Mouse (Mus musculus) kidney, postnatal 0 days (tissue): ENCODE measurements at regions not wholly inside any gene's neighbourhood (a gene's known extent, or its start where the extent isn't known, plus 50 kb on each side); places are given as distances from the start of the nearest gene placed in this dataset.

Source experiments
- ATAC-seq: fragments of 200-750 bp; cut with Nextera tagmentation; replicated peaks from 2 replicates; pipeline ENCODE4 v1.8.0; 2017; ENCODE audit warnings: low read depth, moderate number of reproducible peaks, moderate TSS enrichment, moderate library complexity; ENCODE audit not compliant: low FRiP score
- DNase-seq: peaks from one replicate; pipeline ENCODE4 v3.0.0-alpha.2; 2016; ENCODE audit warnings: low spot score
- H3K27ac ChIP-seq: fragments of 300-500 bp; sonication (generic); 2 replicates; pipeline ENCODE4 v1.5.1; 2014; ENCODE audit warnings: mild to moderate bottlenecking
- H3K27me3 ChIP-seq: fragments of 300-500 bp; sonication (generic); 2 replicates; pipeline ENCODE4 v1.6.1; 2014; ENCODE audit warnings: low read length, mixed read lengths; ENCODE audit not compliant: insufficient read depth
- H3K36me3 ChIP-seq: fragments of 300-500 bp; sonication (generic); 2 replicates; pipeline ENCODE4 v1.6.1; 2014; ENCODE audit warnings: low read length, mixed read lengths; ENCODE audit not compliant: insufficient read depth
- H3K4me1 ChIP-seq: fragments of 300-500 bp; sonication (generic); replicated peaks from 2 replicates; pipeline ENCODE4 v1.6.1; 2014; ENCODE audit warnings: antibody characterized with exemption, low read length, mixed read lengths; ENCODE audit not compliant: insufficient read depth
- H3K4me2 ChIP-seq: fragments of 300-500 bp; sonication (generic); 2 replicates; pipeline ENCODE4 v1.6.1; 2014; ENCODE audit warnings: mild to moderate bottlenecking, low read length, moderate library complexity, mixed read lengths
- H3K4me3 ChIP-seq: fragments of 300-500 bp; sonication (generic); replicated peaks from 2 replicates; pipeline ENCODE4 v1.5.1; 2014; ENCODE audit warnings: low read depth, low read length
- H3K9ac ChIP-seq: fragments of 300-500 bp; sonication (generic); 2 replicates; pipeline ENCODE4 v1.6.1; 2014; ENCODE audit warnings: low read depth, low read length
- H3K9me3 ChIP-seq: fragments of 300-500 bp; sonication (generic); replicated peaks from 2 replicates; pipeline ENCODE4 v1.6.1; 2016; ENCODE audit warnings: low read length, inconsistent platforms, mixed read lengths
- CTCF ChIP-seq: IDR thresholded peaks from 2 replicates; pipeline ENCODE4 v1.5.1; 2016; ENCODE audit warnings: antibody characterized with exemption, low read depth, mild to moderate bottlenecking, moderate library complexity
- WGBS: fragments of 180-500 bp; shearing (Covaris S2); extraction: QIAGEN DNeasy Blood & Tissue Kit; methylation state at CpG from one replicate; pipeline ENCODE4 v1.1.7; 2014; 5-methylcytosine and 5-hydroxymethylcytosine counted together

- H3K9ac ChIP-seq = no peak overlapping the region
- no peaks in the 10 kb centered on the region for H3K36me3 ChIP-seq
- H3K4me1 ChIP-seq = no peaks in the 10 kb centered on the region
- WGBS = 44% methylated on average over 9 of the region's 9 CpGs
- H3K4me2 ChIP-seq = no peak overlapping the region
- peaks cover 24% of the 10 kb centered on the region; the same call in 1 of the 2 replicates for H3K27me3 ChIP-seq
- no peaks in the 10 kb centered on the region for H3K9me3 ChIP-seq
- no peak for TF ChIP-seq CTCF
- DNase-seq = no peak
- no peak for ATAC-seq
- H3K27ac ChIP-seq = no peak overlapping the region
- no peak overlapping the region for H3K4me3 ChIP-seq
These were observed 75.3 kb upstream of the Unc5a start for GRCm38 (mm10) chr13:54873882-54874281.

GRCm38 (mm10) chr13:54874291-54875200 is 74.7 kb upstream of the Unc5a start:
- Histone ChIP-seq H3K4me3 (no peak overlapping the region), H3K27me3 (peaks cover 24% of the 10 kb centered on the region; the same call in 1 of the 2 replicates), H3K9ac (no peak overlapping the region), H3K9me3 (no peaks in the 10 kb centered on the region), H3K4me1 (no peaks in the 10 kb centered on the region), H3K27ac (no peak overlapping the region), H3K36me3 (no peaks in the 10 kb centered on the region), H3K4me2 (no peak overlapping the region)
- no peak for DNase-seq
- WGBS = under 1% methylated on average over 38 of the region's 38 CpGs
- no peak for ATAC-seq
- no peak for TF ChIP-seq CTCF

- Histone ChIP-seq H3K27ac (no peak overlapping the region), H3K27me3 (peaks cover 24% of the 10 kb centered on the region; the same call in 1 of the 2 replicates), H3K4me2 (no peak overlapping the region), H3K36me3 (no peaks in the 10 kb centered on the region), H3K9ac (no peak overlapping the region), H3K4me3 (no peak overlapping the region), H3K9me3 (no peaks in the 10 kb centered on the region), H3K4me1 (no peaks in the 10 kb centered on the region)
- DNase-seq (peak; percentile 77), ATAC-seq (no peak)
- 35% methylated on average over 8 of the region's 8 CpGs for WGBS
- no peak for TF ChIP-seq CTCF
These were observed 72.7 kb upstream of the Unc5a start for GRCm38 (mm10) chr13:54876556-54876955.

GRCm38 (mm10) chr13:54877656-54878055 is 71.6 kb upstream of the Unc5a start:
- Histone ChIP-seq H3K4me2 (no peak overlapping the region), H3K27ac (no peak overlapping the region), H3K9ac (no peak overlapping the region), H3K4me3 (no peak overlapping the region), H3K4me1 (no peaks in the 10 kb centered on the region), H3K9me3 (no peaks in the 10 kb centered on the region), H3K27me3 (peaks cover 20% of the 10 kb centered on the region; the same call in 1 of the 2 replicates), H3K36me3 (no peaks in the 10 kb centered on the region)
- DNase-seq (no peak), ATAC-seq (no peak)
- WGBS = 83% methylated on average over 8 of the region's 8 CpGs
- TF ChIP-seq CTCF = no peak

GRCm38 (mm10) chr13:54879325-54879724 is 69.9 kb upstream of the Unc5a start:
- Histone ChIP-seq H3K4me2 (no peak overlapping the region), H3K36me3 (no peaks in the 10 kb centered on the region), H3K27me3 (peaks cover 12% of the 10 kb centered on the region; the same call in 1 of the 2 replicates), H3K4me3 (no peak overlapping the region), H3K27ac (no peak overlapping the region), H3K9ac (no peak overlapping the region), H3K4me1 (no peaks in the 10 kb centered on the region), H3K9me3 (no peaks in the 10 kb centered on the region)
- ATAC-seq = no peak
- no peak for TF ChIP-seq CTCF
- DNase-seq = no peak
- WGBS = 71% methylated on average over 5 of the region's 5 CpGs

GRCm38 (mm10) chr13:54880204-54880603 is 69.0 kb upstream of the Unc5a start:
- no peak overlapping the region for H3K9ac ChIP-seq
- no peak overlapping the region for H3K4me3 ChIP-seq
- no peaks in the 10 kb centered on the region for H3K36me3 ChIP-seq
- TF ChIP-seq CTCF = no peak
- peaks cover 7% of the 10 kb centered on the region; the same call in 1 of the 2 replicates for H3K27me3 ChIP-seq
- no peaks in the 10 kb centered on the region for H3K4me1 ChIP-seq
- WGBS = 50% methylated on average over 2 of the region's 2 CpGs
- no peak overlapping the region for H3K27ac ChIP-seq
- no peaks in the 10 kb centered on the region for H3K9me3 ChIP-seq
- H3K4me2 ChIP-seq = no peak overlapping the region
- ATAC-seq (no peak), DNase-seq (no peak)
